Mouse (Mus musculus) heart, adult 2 months (tissue): ENCODE measurements around the gene Syngr2.
"Not testable (repeated sequence)": the region's sequence is repeated elsewhere in the genome, so short reads cannot be mapped to it uniquely, and the experiment has no call there.

Experiments used
- CTCF ChIP-seq: fragments of 200-600 bp; IDR thresholded peaks from 2 replicates; pipeline ENCODE4 v1.8.1; 2022; ENCODE audit warnings: antibody characterized with exemption, mild to moderate bottlenecking, moderate library complexity
- POLR2A ChIP-seq: fragments of 200-500 bp; IDR thresholded peaks from 2 replicates; pipeline ENCODE4 v1.6.1; 2011; ENCODE audit warnings: mild to moderate bottlenecking, low read depth, low read length, control low read depth; ENCODE audit not compliant: insufficient read depth

DNA sequence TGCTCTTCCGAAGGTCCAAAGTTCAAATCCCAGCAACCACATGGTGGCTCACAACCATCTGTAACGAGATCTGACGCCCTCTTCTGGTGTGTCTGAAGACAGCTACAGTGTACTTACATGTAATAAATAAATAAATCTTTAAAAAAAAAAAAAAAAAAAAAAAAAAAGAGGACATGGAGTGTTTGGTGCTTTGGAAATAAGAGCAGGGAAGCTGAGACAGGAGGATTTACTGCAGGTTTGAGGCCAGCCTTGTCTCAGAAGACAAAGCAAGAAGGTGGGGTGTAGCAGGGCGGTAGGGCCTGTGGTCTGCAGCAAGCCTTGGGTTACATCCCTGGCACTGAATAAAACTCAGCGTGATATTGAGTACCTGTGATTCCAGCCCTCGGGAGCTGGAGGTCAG, 24.0 kb downstream of the Syngr2 start:
- TF ChIP-seq CTCF, POLR2A: not testable (repeated sequence)
